Mouse (Mus musculus): ENCODE measurements at regions not wholly inside any gene's neighbourhood (a gene's known extent, or its start where the extent isn't known, plus 50 kb on each side); places are given as distances from the start of the nearest gene placed in this dataset.

DNA sequence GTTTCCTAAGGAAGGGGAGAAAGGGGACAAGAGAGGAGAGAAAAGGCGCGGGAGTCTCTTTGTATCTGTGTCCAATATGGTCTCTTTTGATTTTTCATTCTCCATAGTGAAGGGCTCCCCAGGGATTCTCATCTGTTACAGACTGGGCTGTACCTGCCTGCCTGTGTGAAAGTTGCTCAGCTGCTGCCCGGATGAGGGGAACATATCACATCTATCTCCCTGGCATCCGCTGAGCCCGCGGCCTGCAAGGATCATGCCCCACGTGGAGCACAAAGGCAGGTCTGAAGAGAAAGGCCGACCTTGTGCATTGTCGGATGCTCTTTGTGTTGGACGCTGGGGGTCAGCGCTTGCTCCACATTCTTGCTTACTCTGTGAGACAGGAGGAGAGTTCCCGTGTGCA lies 85.5 kb downstream of the Olig3 start:
- Histone ChIP-seq H3K4me3 (ENCODE audit: low read depth, low read length) (no peak overlapping the region), H3K27me3 (ENCODE audit: control insufficient read depth, insufficient read depth, low read length) (no peaks in the 10 kb centered on the region), H3K4me1 (ENCODE audit: control insufficient read depth, insufficient read depth, insufficient read length, low read length) (no peaks in the 10 kb centered on the region), H3K36me3 (ENCODE audit: control insufficient read depth, insufficient read depth, low read length) (no peaks in the 10 kb centered on the region), H3K27ac (ENCODE audit: insufficient read depth, low read depth, low read length) (no peak overlapping the region)
- WGBS, result 75% methylated on average over 12 of the region's 12 CpGs
- no peak for TF ChIP-seq POLR2A (IDR thresholded peaks at IDR 0.05; ENCODE audit: low read depth, low read length)
- no peak for TF ChIP-seq CTCF (IDR thresholded peaks at IDR 0.05; ENCODE audit: extremely low read depth, insufficient read length, insufficient replicate concordance, low read depth, low read length)

DNA sequence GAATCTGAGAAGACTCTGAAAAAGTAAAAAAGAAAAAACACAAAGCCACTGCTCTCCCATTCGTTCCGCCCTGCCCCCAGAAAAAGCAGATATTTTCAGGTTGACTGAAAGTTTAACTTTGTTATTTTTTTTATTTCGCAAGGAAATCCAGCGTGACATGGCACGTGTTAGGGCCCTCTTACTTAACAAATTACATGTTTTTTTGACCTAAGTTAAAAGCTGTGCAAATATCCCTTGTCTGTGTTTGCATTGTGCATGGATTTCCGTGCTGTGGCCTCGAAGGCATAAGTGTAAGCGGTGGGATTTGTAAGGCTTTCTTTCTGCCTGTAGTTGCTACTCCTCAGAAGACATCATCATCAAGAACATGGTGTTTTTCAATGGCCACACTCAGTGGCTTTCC lies 87.2 kb downstream of the Olig3 start:
- H3K4me3 ChIP-seq (ENCODE audit: low read depth, low read length), result no peak overlapping the region
- TF ChIP-seq CTCF (IDR thresholded peaks at IDR 0.05; ENCODE audit: extremely low read depth, insufficient read length, insufficient replicate concordance, low read depth, low read length) (no peak), POLR2A (IDR thresholded peaks at IDR 0.05; ENCODE audit: low read depth, low read length) (no peak)
- H3K27me3 ChIP-seq (ENCODE audit: control insufficient read depth, insufficient read depth, low read length), result no peaks in the 10 kb centered on the region
- WGBS, result 74% methylated on average over 8 of the region's 8 CpGs
- no peaks in the 10 kb centered on the region for H3K4me1 ChIP-seq (ENCODE audit: control insufficient read depth, insufficient read depth, insufficient read length, low read length)
- no peaks in the 10 kb centered on the region for H3K36me3 ChIP-seq (ENCODE audit: control insufficient read depth, insufficient read depth, low read length)
- H3K27ac ChIP-seq (ENCODE audit: insufficient read depth, low read depth, low read length), result no peak overlapping the region

DNA sequence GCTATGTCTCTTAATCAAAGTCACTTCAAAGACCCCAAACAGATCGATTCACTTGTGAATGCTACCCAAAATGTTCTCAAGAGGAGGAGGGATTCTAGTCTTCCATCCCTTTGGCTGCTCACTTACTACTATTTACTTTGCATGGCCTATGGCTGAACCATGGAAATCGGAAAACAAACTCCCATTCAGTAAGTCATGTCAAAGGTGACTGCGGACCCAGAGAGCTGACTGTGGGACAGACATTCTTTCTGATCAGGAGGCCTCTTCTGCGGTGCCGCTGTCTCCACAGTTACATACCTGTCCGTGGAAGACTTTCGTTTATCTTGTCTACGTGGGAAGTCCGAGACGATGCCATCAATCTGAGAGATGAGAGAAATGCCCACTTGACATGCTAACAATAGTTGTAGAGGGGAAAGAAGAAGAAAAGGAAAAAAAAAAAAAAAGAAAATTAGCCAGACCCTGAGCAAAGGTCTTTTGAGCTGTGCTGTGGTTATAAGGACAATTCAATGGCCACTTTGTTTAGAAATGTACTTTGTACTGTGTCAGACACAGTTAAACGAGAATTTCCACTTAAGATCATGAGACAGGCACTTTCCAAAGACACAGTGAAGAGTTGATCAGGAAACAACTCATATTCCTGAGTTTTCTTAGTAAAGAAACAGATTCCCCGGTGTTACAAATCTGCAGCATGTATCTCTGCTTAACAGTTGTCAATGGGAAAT lies 92.7 kb downstream of the Olig3 start:
- H3K4me3 ChIP-seq (ENCODE audit: low read depth, low read length), result no peak overlapping the region
- no peaks in the 10 kb centered on the region for H3K36me3 ChIP-seq (ENCODE audit: control insufficient read depth, insufficient read depth, low read length)
- H3K4me1 ChIP-seq (ENCODE audit: control insufficient read depth, insufficient read depth, insufficient read length, low read length), result no peaks in the 10 kb centered on the region
- H3K27me3 ChIP-seq (ENCODE audit: control insufficient read depth, insufficient read depth, low read length), result no peaks in the 10 kb centered on the region
- no peak for TF ChIP-seq POLR2A (IDR thresholded peaks at IDR 0.05; ENCODE audit: low read depth, low read length)
- TF ChIP-seq CTCF (IDR thresholded peaks at IDR 0.05; ENCODE audit: extremely low read depth, insufficient read length, insufficient replicate concordance, low read depth, low read length), result no peak
- WGBS, result 30% methylated on average over 12 of the region's 12 CpGs
- no peak overlapping the region for H3K27ac ChIP-seq (ENCODE audit: insufficient read depth, low read depth, low read length)

GRCm38 (mm10) chr10:19459053-19459452 lies 102.7 kb downstream of the Olig3 start:
- no peak overlapping the region for H3K4me3 ChIP-seq (ENCODE audit: low read depth, low read length)
- no peak overlapping the region for H3K27ac ChIP-seq (ENCODE audit: insufficient read depth, low read depth, low read length)
- no peaks in the 10 kb centered on the region for H3K4me1 ChIP-seq (ENCODE audit: control insufficient read depth, insufficient read depth, insufficient read length, low read length)
- H3K27me3 ChIP-seq (ENCODE audit: control insufficient read depth, insufficient read depth, low read length), result no peaks in the 10 kb centered on the region
- H3K36me3 ChIP-seq (ENCODE audit: control insufficient read depth, insufficient read depth, low read length), result no peaks in the 10 kb centered on the region
- no peak for TF ChIP-seq CTCF (IDR thresholded peaks at IDR 0.05; ENCODE audit: extremely low read depth, insufficient read length, insufficient replicate concordance, low read depth, low read length)
- no peak for TF ChIP-seq POLR2A (IDR thresholded peaks at IDR 0.05; ENCODE audit: low read depth, low read length)
- 80% methylated on average over 11 of the region's 11 CpGs for WGBS

- Histone ChIP-seq H3K27ac (ENCODE audit: insufficient read depth, low read depth, low read length) (no peak overlapping the region), H3K36me3 (ENCODE audit: control insufficient read depth, insufficient read depth, low read length) (no peaks in the 10 kb centered on the region), H3K27me3 (ENCODE audit: control insufficient read depth, insufficient read depth, low read length) (no peaks in the 10 kb centered on the region), H3K4me3 (ENCODE audit: low read depth, low read length) (no peak overlapping the region), H3K4me1 (ENCODE audit: control insufficient read depth, insufficient read depth, insufficient read length, low read length) (no peaks in the 10 kb centered on the region)
- WGBS, result 62% methylated on average over 5 of the region's 5 CpGs
- TF ChIP-seq POLR2A (IDR thresholded peaks at IDR 0.05; ENCODE audit: low read depth, low read length), result no peak
- TF ChIP-seq CTCF (IDR thresholded peaks at IDR 0.05; ENCODE audit: extremely low read depth, insufficient read length, insufficient replicate concordance, low read depth, low read length), result no peak
Observed at GRCm38 (mm10) chr10:19459709-19460108, 103.4 kb downstream of the Olig3 start.

DNA sequence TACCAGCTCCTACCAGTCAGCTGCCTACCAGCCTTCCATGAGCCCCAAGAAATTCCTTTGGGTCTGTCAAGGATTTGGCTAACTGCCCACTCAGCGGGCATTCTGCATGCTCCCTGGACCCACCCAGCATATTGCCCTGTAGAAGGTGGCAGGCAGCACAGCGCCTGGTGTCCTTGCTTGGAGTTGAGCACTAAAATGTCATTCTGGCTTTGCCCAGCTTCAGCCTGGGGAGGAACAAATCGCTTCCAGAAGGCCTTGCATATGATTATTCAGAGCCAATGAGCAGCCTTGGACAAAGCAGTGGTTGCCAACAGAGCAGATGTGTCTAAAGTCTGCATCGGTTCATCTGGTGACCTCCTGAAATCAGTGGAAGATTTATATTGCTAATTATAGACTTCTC lies 103.8 kb downstream of the Olig3 start:
- Histone ChIP-seq H3K27ac (ENCODE audit: insufficient read depth, low read depth, low read length) (no peak overlapping the region), H3K4me1 (ENCODE audit: control insufficient read depth, insufficient read depth, insufficient read length, low read length) (no peaks in the 10 kb centered on the region), H3K27me3 (ENCODE audit: control insufficient read depth, insufficient read depth, low read length) (no peaks in the 10 kb centered on the region), H3K4me3 (ENCODE audit: low read depth, low read length) (no peak overlapping the region), H3K36me3 (ENCODE audit: control insufficient read depth, insufficient read depth, low read length) (no peaks in the 10 kb centered on the region)
- no peak for TF ChIP-seq CTCF (IDR thresholded peaks at IDR 0.05; ENCODE audit: extremely low read depth, insufficient read length, insufficient replicate concordance, low read depth, low read length)
- no peak for TF ChIP-seq POLR2A (IDR thresholded peaks at IDR 0.05; ENCODE audit: low read depth, low read length)
- 37% methylated on average over 4 of the region's 4 CpGs for WGBS

GRCm38 (mm10) chr10:19463800-19464199 lies 107.5 kb downstream of the Olig3 start:
- Histone ChIP-seq H3K4me1 (ENCODE audit: control insufficient read depth, insufficient read depth, insufficient read length, low read length) (no peaks in the 10 kb centered on the region), H3K27ac (ENCODE audit: insufficient read depth, low read depth, low read length) (no peak overlapping the region), H3K27me3 (ENCODE audit: control insufficient read depth, insufficient read depth, low read length) (no peaks in the 10 kb centered on the region), H3K36me3 (ENCODE audit: control insufficient read depth, insufficient read depth, low read length) (no peaks in the 10 kb centered on the region), H3K4me3 (ENCODE audit: low read depth, low read length) (no peak overlapping the region)
- WGBS, result 75% methylated on average over 3 of the region's 3 CpGs
- TF ChIP-seq CTCF (IDR thresholded peaks at IDR 0.05; ENCODE audit: extremely low read depth, insufficient read length, insufficient replicate concordance, low read depth, low read length), result no peak
- TF ChIP-seq POLR2A (IDR thresholded peaks at IDR 0.05; ENCODE audit: low read depth, low read length), result no peak

Measured in small intestine, adult 2 months (tissue).